Mouse (Mus musculus) embryonic fibroblast, embryonic 13.5 days (primary cell): ENCODE data around the gene Eef1akmt3.

Source experiments
- CTCF ChIP-seq: IDR thresholded peaks from 2 replicates; pipeline ENCODE4 v1.5.1; 2011; ENCODE audit warnings: mild to moderate bottlenecking, control low read depth, low read length, moderate library complexity, borderline replicate concordance; ENCODE audit not compliant: insufficient read depth
- POLR2A ChIP-seq: IDR thresholded peaks from 2 replicates; pipeline ENCODE4 v1.6.1; 2011; ENCODE audit warnings: low read depth, mild to moderate bottlenecking, control low read depth, low read length, moderate library complexity

DNA sequence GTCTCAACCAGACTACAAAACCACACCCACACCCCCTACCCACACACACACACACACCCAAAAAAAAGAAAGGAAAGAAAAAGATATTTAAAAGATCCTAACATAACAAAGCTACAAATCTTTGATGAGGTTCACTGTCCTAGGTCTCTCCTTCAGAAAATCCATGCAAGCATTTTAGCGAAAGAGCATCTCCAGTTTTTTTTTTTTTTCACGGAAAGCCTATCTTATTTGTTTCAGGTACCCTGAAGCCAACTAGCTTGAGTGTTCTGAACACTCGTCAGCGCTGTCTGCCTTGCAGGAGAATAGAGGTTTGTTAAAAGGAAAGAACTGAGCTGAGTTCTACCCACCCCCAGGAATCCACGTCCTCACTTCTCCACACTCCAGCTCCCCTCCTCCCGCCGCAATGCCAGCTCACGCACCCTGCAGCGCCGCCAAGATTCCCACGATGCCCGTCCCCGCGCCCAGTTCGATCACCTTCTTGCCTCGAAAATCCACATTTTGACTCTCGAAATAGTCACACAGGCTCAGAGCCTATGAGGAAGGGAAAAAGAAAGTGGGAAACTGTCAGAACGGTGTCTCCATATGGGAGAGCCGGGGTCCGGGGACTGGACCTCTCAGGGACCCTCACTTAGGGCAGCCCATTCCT, 621 bp downstream of the Eef1akmt3 start:
- TF ChIP-seq CTCF, result no peak
- peak; percentile 52; the same call in 1 of the 2 replicates for TF ChIP-seq POLR2A
